Mouse (Mus musculus) heart, postnatal 36 days (tissue): ENCODE data around the gene Gria4. TPM values are rescaled to one million over a fixed set of nuclear protein-coding genes. Genes with fewer than 3 reads are reported as not detected.
"Not testable (repeated sequence)": the region's sequence is repeated elsewhere in the genome, so short reads cannot be mapped to it uniquely, and the experiment has no call there.

Experiments
- DNase-seq, 2 experiments: peaks; one replicate each; pipeline ENCODE4 v3.0.0; 2021 to 2022
- intact Hi-C: fragments of 180-260 bp; cut with DNase I; formaldehyde crosslinking; loops from one replicate; pipeline ENCODE4 v1.15.1; 2025
- total RNA-seq, 2 experiments: library from RNA; stranded (reverse); gene quantifications; 2 replicates each; pipeline ENCODE4 v1.2.3; 2021

The Gria4 gene
- not detected for total RNA-seq

- intact Hi-C loops = no loop called here
- DNase-seq = peak in 1 of 2 experiments; percentile 1
Observed at GRCm38 (mm10) chr9:4795544-4796288, at the start of gene Gria4. Gene Gria4 (minus strand): TSS chr9:4796234.

- intact Hi-C loops = not testable (repeated sequence)
Observed at GRCm38 (mm10) chr9:4810941-4811340, 14.9 kb upstream of the Gria4 start.

GRCm38 (mm10) chr9:4803151-4803755 lies 7.2 kb upstream of the Gria4 start:
- intact Hi-C loops = no loop called here
- no peak for DNase-seq

More at GRCm38 (mm10) chr9:4810941-4811340, 14.9 kb upstream of the Gria4 start:
- DNase-seq = not testable (repeated sequence)

GRCm38 (mm10) chr9:4797396-4797795 lies 1.4 kb upstream of the Gria4 start:
- intact Hi-C loops = no loop called here
- no peak for DNase-seq

- no peak for DNase-seq
- intact Hi-C loops = no loop called here
Observed at GRCm38 (mm10) chr9:4796289-4796645, 233 bp upstream of the Gria4 start.

GRCm38 (mm10) chr9:4795075-4795474 lies 959 bp downstream of the Gria4 start:
- DNase-seq = no peak
- intact Hi-C loops = no loop called here

GRCm38 (mm10) chr9:4794411-4794810 lies 1.6 kb downstream of the Gria4 start:
- intact Hi-C loops = no loop called here
- DNase-seq = no peak

- intact Hi-C loops, DNase-seq: not testable (repeated sequence)
Observed at GRCm38 (mm10) chr9:4749407-4749806, 46.6 kb downstream of the Gria4 start.

GRCm38 (mm10) chr9:4714086-4714485 lies 81.9 kb downstream of the Gria4 start:
- no peak for DNase-seq
- intact Hi-C loops = no loop called here

- intact Hi-C loops = no loop called here
- no peak for DNase-seq
Observed at GRCm38 (mm10) chr9:4712367-4712766, 83.7 kb downstream of the Gria4 start.

- intact Hi-C loops = no loop called here
- DNase-seq = no peak
Observed at GRCm38 (mm10) chr9:4687149-4687548, 108.9 kb downstream of the Gria4 start.

- intact Hi-C loops = no loop called here
- no peak for DNase-seq
Observed at GRCm38 (mm10) chr9:4680244-4680643, 115.8 kb downstream of the Gria4 start.

GRCm38 (mm10) chr9:4679099-4679498 lies 116.9 kb downstream of the Gria4 start:
- no peak for DNase-seq
- intact Hi-C loops = no loop called here

GRCm38 (mm10) chr9:4665691-4666090 lies 130.3 kb downstream of the Gria4 start:
- no peak for DNase-seq
- intact Hi-C loops = no loop called here

- intact Hi-C loops = no loop called here
Observed at GRCm38 (mm10) chr9:4662421-4662820, 133.6 kb downstream of the Gria4 start.

GRCm38 (mm10) chr9:4658951-4659350 lies 137.1 kb downstream of the Gria4 start:
- DNase-seq = no peak
- intact Hi-C loops = no loop called here

More at GRCm38 (mm10) chr9:4662421-4662820, 133.6 kb downstream of the Gria4 start:
- DNase-seq = no peak

- no peak for DNase-seq
- intact Hi-C loops = no loop called here
Observed at GRCm38 (mm10) chr9:4654333-4654732, 141.7 kb downstream of the Gria4 start.

GRCm38 (mm10) chr9:4639192-4639900 lies 156.7 kb downstream of the Gria4 start:
- intact Hi-C loops = no loop called here
- DNase-seq = no peak

GRCm38 (mm10) chr9:4631910-4632309 lies 164.1 kb downstream of the Gria4 start:
- intact Hi-C loops = no loop called here
- no peak for DNase-seq

GRCm38 (mm10) chr9:4615286-4615685 lies 180.7 kb downstream of the Gria4 start:
- DNase-seq = no peak
- intact Hi-C loops = no loop called here

- intact Hi-C loops = no loop called here
- DNase-seq = no peak
Observed at GRCm38 (mm10) chr9:4605354-4605753, 190.7 kb downstream of the Gria4 start.

GRCm38 (mm10) chr9:4604236-4604635 lies 191.8 kb downstream of the Gria4 start:
- DNase-seq = no peak
- intact Hi-C loops = no loop called here
